Mouse (Mus musculus): ENCODE measurements at regions not wholly inside any gene's neighbourhood (a gene's known extent, or its start where the extent isn't known, plus 50 kb on each side); places are given as distances from the start of the nearest gene placed in this dataset.

DNA sequence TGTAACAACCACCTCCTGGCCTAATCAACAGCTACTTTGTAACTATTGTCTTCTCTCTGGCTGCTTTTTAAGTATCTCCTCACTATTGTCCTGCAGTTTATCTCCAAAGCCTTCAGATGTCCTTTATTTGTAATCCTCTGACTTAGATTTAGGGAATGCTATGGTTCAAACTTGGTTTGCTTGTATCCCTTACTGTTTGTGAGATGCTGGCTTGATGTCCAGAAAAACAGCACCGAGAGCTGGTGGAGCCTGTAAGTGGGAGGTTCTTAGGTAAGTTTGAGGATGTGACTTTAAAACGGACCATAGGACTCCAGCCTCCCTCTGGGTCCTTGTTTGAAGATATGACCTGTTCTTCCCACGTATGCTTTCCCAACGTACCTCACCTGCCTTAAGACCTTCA lies 372.7 kb downstream of the Cd83 start:
- no peaks in the 10 kb centered on the region for H3K27me3 ChIP-seq (ENCODE audit: control insufficient read depth)
- peaks cover 7% of the 10 kb centered on the region for H3K9me3 ChIP-seq (ENCODE audit: control insufficient read depth, low read length)
- H3K4me3 ChIP-seq (replicated peaks), result no peak overlapping the region
- H3K4me1 ChIP-seq (ENCODE audit: control insufficient read depth), result no peaks in the 10 kb centered on the region
- no peaks in the 10 kb centered on the region for H3K36me3 ChIP-seq (ENCODE audit: control insufficient read depth)
- TF ChIP-seq TAL1 (IDR thresholded peaks at IDR 0.05; ENCODE audit: low read length) (no peak), GATA1 (IDR thresholded peaks at IDR 0.05; ENCODE audit: low read length) (no peak)

DNA sequence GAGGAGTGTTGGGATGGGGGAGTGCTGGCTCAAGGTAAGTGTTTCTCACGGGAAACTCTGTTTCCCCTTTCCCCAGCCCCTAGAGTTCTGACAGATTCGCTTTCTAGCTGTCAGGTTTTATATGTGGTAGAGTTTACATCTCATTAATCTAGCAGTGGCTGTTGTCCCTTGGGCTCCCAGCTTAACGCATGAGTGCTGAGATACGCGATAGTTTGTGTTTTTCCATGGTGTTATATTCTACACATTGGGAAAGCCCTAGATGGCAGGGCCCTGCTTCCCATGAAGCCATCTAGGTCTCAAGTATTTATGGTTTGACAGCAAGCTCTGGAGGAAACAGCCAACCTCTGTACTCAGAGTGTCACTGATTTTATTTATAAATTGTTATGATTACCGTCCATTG lies 373.8 kb downstream of the Cd83 start:
- H3K4me3 ChIP-seq (replicated peaks), result no peak overlapping the region
- no peaks in the 10 kb centered on the region for H3K27me3 ChIP-seq (ENCODE audit: control insufficient read depth)
- H3K9me3 ChIP-seq (ENCODE audit: control insufficient read depth, low read length), result peaks cover 7% of the 10 kb centered on the region
- H3K36me3 ChIP-seq (ENCODE audit: control insufficient read depth), result no peaks in the 10 kb centered on the region
- H3K4me1 ChIP-seq (ENCODE audit: control insufficient read depth), result no peaks in the 10 kb centered on the region
- no peak for TF ChIP-seq TAL1 (IDR thresholded peaks at IDR 0.05; ENCODE audit: low read length)
- no peak for TF ChIP-seq GATA1 (IDR thresholded peaks at IDR 0.05; ENCODE audit: low read length)

DNA sequence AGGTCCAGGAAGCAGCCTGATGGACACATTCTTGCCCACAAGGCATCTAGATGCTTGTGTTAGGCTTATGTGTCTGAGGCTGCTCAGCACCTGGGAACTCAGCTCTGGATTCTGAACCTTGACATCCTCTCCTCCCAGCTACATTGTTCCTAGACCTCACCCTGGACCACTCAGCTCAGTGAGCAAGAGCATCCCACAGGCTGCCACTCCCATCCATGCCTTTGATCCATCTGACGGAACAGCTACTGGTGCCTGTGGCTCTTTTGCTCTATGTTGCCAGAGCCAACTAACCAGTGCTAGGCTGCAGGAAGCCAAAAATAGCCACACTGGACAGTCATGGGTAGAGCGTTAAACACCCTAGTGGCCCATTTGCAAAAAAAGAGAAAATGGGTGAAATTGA lies 374.8 kb downstream of the Cd83 start:
- Histone ChIP-seq H3K9me3 (ENCODE audit: control insufficient read depth, low read length) (no peaks in the 10 kb centered on the region), H3K4me3 (replicated peaks) (no peak overlapping the region), H3K4me1 (ENCODE audit: control insufficient read depth) (no peaks in the 10 kb centered on the region), H3K36me3 (ENCODE audit: control insufficient read depth) (no peaks in the 10 kb centered on the region), H3K27me3 (ENCODE audit: control insufficient read depth) (no peaks in the 10 kb centered on the region)
- TF ChIP-seq GATA1 (IDR thresholded peaks at IDR 0.05; ENCODE audit: low read length), result no peak
- TF ChIP-seq TAL1 (IDR thresholded peaks at IDR 0.05; ENCODE audit: low read length), result no peak

DNA sequence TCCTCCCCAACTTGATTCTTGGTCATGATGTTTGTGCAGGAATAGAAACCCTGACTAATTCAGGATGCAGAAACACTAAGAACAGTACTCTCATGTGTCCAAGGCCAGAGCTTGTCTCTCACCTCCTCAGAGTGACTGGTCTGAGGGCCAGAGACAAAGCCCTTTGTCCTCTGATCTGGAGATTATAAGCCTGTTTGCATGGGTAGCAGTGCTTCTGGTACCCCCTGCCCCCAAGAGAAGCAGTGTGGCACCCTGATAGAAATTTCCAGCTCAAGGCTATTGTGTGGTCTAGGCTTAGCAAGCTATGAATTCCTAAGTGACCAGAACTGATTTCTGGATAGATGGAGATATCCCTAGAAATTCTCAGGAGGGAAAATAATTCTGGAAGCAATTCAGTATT lies 380.2 kb downstream of the Cd83 start:
- Histone ChIP-seq H3K4me1 (ENCODE audit: control insufficient read depth) (no peaks in the 10 kb centered on the region), H3K36me3 (ENCODE audit: control insufficient read depth) (no peaks in the 10 kb centered on the region), H3K27me3 (ENCODE audit: control insufficient read depth) (no peaks in the 10 kb centered on the region), H3K4me3 (replicated peaks) (no peak overlapping the region), H3K9me3 (ENCODE audit: control insufficient read depth, low read length) (no peaks in the 10 kb centered on the region)
- TF ChIP-seq GATA1 (IDR thresholded peaks at IDR 0.05; ENCODE audit: low read length) (no peak), TAL1 (IDR thresholded peaks at IDR 0.05; ENCODE audit: low read length) (no peak)

- Histone ChIP-seq H3K9me3 (ENCODE audit: control insufficient read depth, low read length) (no peaks in the 10 kb centered on the region), H3K4me3 (replicated peaks) (no peak overlapping the region), H3K4me1 (ENCODE audit: control insufficient read depth) (no peaks in the 10 kb centered on the region), H3K36me3 (ENCODE audit: control insufficient read depth) (no peaks in the 10 kb centered on the region), H3K27me3 (ENCODE audit: control insufficient read depth) (no peaks in the 10 kb centered on the region)
- TF ChIP-seq TAL1 (IDR thresholded peaks at IDR 0.05; ENCODE audit: low read length) (no peak), GATA1 (IDR thresholded peaks at IDR 0.05; ENCODE audit: low read length) (no peak)
Measured at GRCm38 (mm10) chr13:44167186-44167585, 382.6 kb downstream of the Cd83 start.

GRCm38 (mm10) chr13:44168186-44168585 lies 383.6 kb downstream of the Cd83 start:
- H3K27me3 ChIP-seq (ENCODE audit: control insufficient read depth), result peaks cover 3% of the 10 kb centered on the region; the same call in 1 of the 2 replicates
- TF ChIP-seq GATA1 (IDR thresholded peaks at IDR 0.05; ENCODE audit: low read length) (no peak), TAL1 (IDR thresholded peaks at IDR 0.05; ENCODE audit: low read length) (no peak)

GRCm38 (mm10) chr13:44171639-44172038 lies 387.1 kb downstream of the Cd83 start:
- Histone ChIP-seq H3K36me3 (ENCODE audit: control insufficient read depth) (no peaks in the 10 kb centered on the region), H3K27me3 (ENCODE audit: control insufficient read depth) (peaks cover 3% of the 10 kb centered on the region; the same call in 1 of the 2 replicates), H3K4me3 (replicated peaks) (no peak overlapping the region), H3K4me1 (ENCODE audit: control insufficient read depth) (no peaks in the 10 kb centered on the region), H3K9me3 (ENCODE audit: control insufficient read depth, low read length) (no peaks in the 10 kb centered on the region)
- no peak for TF ChIP-seq GATA1 (IDR thresholded peaks at IDR 0.05; ENCODE audit: low read length)
- no peak for TF ChIP-seq TAL1 (IDR thresholded peaks at IDR 0.05; ENCODE audit: low read length)

More at GRCm38 (mm10) chr13:44168186-44168585, 383.6 kb downstream of the Cd83 start:
- H3K9me3 ChIP-seq (ENCODE audit: control insufficient read depth, low read length), result no peaks in the 10 kb centered on the region
- no peaks in the 10 kb centered on the region for H3K4me1 ChIP-seq (ENCODE audit: control insufficient read depth)
- H3K36me3 ChIP-seq (ENCODE audit: control insufficient read depth), result no peaks in the 10 kb centered on the region
- no peak overlapping the region for H3K4me3 ChIP-seq (replicated peaks)

DNA sequence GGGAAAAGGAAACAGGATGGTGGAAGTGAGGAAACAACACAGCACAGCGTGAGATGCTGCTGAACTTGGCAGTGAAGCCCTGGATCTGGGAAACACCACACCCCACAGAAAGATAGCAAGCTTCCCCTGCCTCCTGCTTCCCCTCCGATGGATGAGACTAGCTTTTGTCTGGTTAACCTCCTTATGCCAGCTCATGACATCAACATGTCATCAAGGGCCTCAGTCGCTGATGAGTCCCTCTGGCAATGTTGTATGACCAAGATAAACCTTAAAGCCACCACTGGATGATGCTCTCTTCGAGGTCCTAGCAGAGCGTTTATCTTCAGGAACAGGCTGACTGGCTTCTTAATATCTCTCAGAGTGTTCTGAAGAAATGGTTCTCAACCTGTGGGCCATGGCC lies 388.1 kb downstream of the Cd83 start:
- TF ChIP-seq GATA1 (IDR thresholded peaks at IDR 0.05; ENCODE audit: low read length), result no peak
- no peak for TF ChIP-seq TAL1 (IDR thresholded peaks at IDR 0.05; ENCODE audit: low read length)
- Histone ChIP-seq H3K27me3 (ENCODE audit: control insufficient read depth) (peaks cover 3% of the 10 kb centered on the region; the same call in 1 of the 2 replicates), H3K4me1 (ENCODE audit: control insufficient read depth) (no peaks in the 10 kb centered on the region), H3K4me3 (replicated peaks) (no peak overlapping the region), H3K36me3 (ENCODE audit: control insufficient read depth) (no peaks in the 10 kb centered on the region), H3K9me3 (ENCODE audit: control insufficient read depth, low read length) (no peaks in the 10 kb centered on the region)

- H3K36me3 ChIP-seq (ENCODE audit: control insufficient read depth), result no peaks in the 10 kb centered on the region
- no peaks in the 10 kb centered on the region for H3K9me3 ChIP-seq (ENCODE audit: control insufficient read depth, low read length)
- no peak overlapping the region for H3K4me3 ChIP-seq (replicated peaks)
- no peak for TF ChIP-seq GATA1 (IDR thresholded peaks at IDR 0.05; ENCODE audit: low read length)
- TF ChIP-seq TAL1 (IDR thresholded peaks at IDR 0.05; ENCODE audit: low read length), result no peak
- H3K27me3 ChIP-seq (ENCODE audit: control insufficient read depth), result peaks cover 3% of the 10 kb centered on the region; the same call in 1 of the 2 replicates
- no peaks in the 10 kb centered on the region for H3K4me1 ChIP-seq (ENCODE audit: control insufficient read depth)
Measured at GRCm38 (mm10) chr13:44174236-44174635, 389.7 kb downstream of the Cd83 start.

Measured in erythroblast, embryonic 14.5 days (primary cell).